ENCODE assay signal across 26 mouse cellular contexts in the genomic region with DNA sequence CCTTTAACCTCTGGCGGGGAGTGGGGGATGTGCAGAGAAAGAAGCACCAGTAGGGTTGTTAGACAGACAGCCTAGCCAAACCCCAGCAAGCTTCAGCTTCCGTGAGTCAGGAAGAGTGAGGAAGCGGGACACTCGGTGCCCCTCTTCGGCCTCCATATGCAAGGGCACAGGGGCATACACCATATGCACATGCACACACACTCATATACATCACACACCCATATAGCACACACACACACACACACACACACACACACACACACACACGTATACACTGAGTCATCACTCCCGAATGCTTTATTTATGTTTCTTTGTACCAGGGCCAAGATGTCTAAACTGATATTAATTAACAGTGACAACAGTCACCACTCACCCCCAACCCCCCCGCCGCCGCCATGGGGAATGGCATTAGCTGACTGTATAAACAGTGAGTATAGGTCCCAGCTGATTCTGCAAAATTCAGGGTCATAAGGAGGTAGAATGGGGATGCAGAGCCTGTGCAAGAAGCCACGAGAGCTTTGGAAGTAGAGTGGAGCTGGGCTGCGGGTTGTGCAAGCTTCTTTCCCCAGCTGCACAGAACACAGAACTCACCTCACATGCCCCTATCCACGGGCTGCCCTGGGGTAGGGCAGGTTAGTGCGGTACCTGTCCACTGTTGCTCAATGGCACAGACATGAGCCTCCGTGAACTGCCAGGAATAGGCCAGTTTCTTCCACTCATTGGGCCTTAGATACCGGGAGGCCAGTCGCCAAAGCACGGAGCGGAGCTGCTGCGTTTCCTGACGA. TPM values are rescaled to one million over a fixed set of nuclear protein-coding genes. Genes with fewer than 3 reads are reported as not detected.
A peak's percentile ranks its signal among the peaks of the same experiment; 100 is the strongest.
DNase-seq lines count a peak whose midpoint lies in the region; ATAC-seq lines count a peak whose summit lies in the region.
"Had no signal": no experiment of that assay in that cellular context is flagged by ENCODE, and none has a peak within 500 bp of the region (broad histone marks: within the 10 kb centered on the region; RNA-seq: fewer than 3 reads in every experiment).

No protein-coding gene starts in this region.

- ATAC-seq in heart, embryonic 12.5 days (ENCODE audit: insufficient number of reproducible peaks, low FRiP score): 0 out of 2 replicates have a peak, but pooled peaks have one; percentile 33
- peak; percentile 17; the same call in 1 of the 2 replicates for ATAC-seq in stomach, embryonic 16.5 days (ENCODE audit: insufficient read depth, low FRiP score)
- ATAC-seq in kidney, embryonic 14.5 days (ENCODE audit: low FRiP score, low TSS enrichment): no peak
- ATAC-seq: intestine, postnatal 0 days; liver, embryonic 12.5 days had no signal

- H3K4me2 ChIP-seq in heart, embryonic 12.5 days: no peak overlapping the region
- H3K4me2 ChIP-seq in stomach, embryonic 16.5 days (ENCODE audit: low read depth, low read length): no peak overlapping the region
- no peak overlapping the region for H3K4me2 ChIP-seq in kidney, embryonic 14.5 days (replicated peaks; ENCODE audit: low read depth, low read length)
- H3K4me2 ChIP-seq: kidney, embryonic 15.5 days; limb, embryonic 13.5 days; liver, embryonic 12.5 days; midbrain, embryonic 12.5 days had no signal

- H3K4me1 ChIP-seq in heart, embryonic 12.5 days (replicated peaks): peaks cover 2% of the 10 kb centered on the region; the same call in 1 of the 2 replicates
- no peaks in the 10 kb centered on the region for H3K4me1 ChIP-seq in stomach, embryonic 16.5 days (ENCODE audit: control insufficient read depth, insufficient read depth, low read length)
- H3K4me1 ChIP-seq in kidney, embryonic 14.5 days (ENCODE audit: control insufficient read depth, insufficient read depth, low read length): no peaks in the 10 kb centered on the region
- H3K4me1 ChIP-seq: liver, embryonic 12.5 days; midbrain, embryonic 12.5 days had no signal

- no peak overlapping the region for H3K9ac ChIP-seq in heart, embryonic 12.5 days
- no peak overlapping the region for H3K9ac ChIP-seq in stomach, embryonic 16.5 days (ENCODE audit: low read length)
- H3K9ac ChIP-seq in kidney, embryonic 14.5 days (ENCODE audit: low read depth, low read length): no peak overlapping the region
- H3K9ac ChIP-seq: kidney, embryonic 15.5 days; limb, embryonic 13.5 days; liver, embryonic 12.5 days; midbrain, embryonic 12.5 days had no signal

- 79% methylated on average over 21 of the region's 21 CpGs for WGBS in heart, embryonic 12.5 days
- whole genome bisulfite sequencing in stomach, embryonic 16.5 days: 61% methylated on average over 21 of the region's 21 CpGs
- WGBS in kidney, embryonic 14.5 days: 79% methylated on average over 21 of the region's 21 CpGs

- no peak for DNase-seq in heart, postnatal 10 days
- peak; percentile 27 for DNase-seq in urinary bladder, adult 2 months (ENCODE audit: low spot score)
- DNase-seq in urinary bladder, postnatal 10 days (ENCODE audit: low spot score): no peak
- DNase-seq in NIH3T3 (ENCODE audit: low read depth): peak; percentile 75
- DNase-seq in kidney, postnatal 4 days: no peak
- DNase-seq: B cell, adult 2 months; cerebellum, adult 8-10 months; kidney, postnatal 36 days; lung, adult 18-20 months; right cerebral cortex, postnatal 25 days; thymus, postnatal 25 days had no signal

- 0 out of 2 replicates have a peak, but pooled peaks cover 4% of the 10 kb centered on the region for H3K27me3 ChIP-seq in heart, embryonic 12.5 days (replicated peaks)
- no peaks in the 10 kb centered on the region for H3K27me3 ChIP-seq in stomach, embryonic 16.5 days (ENCODE audit: control insufficient read depth, insufficient read depth, low read length)
- no peaks in the 10 kb centered on the region for H3K27me3 ChIP-seq in kidney, embryonic 14.5 days (ENCODE audit: control insufficient read depth, insufficient read depth, low read length)
- H3K27me3 ChIP-seq: CH12.LX; limb, embryonic 13.5 days; midbrain, embryonic 12.5 days had no signal

- no peak overlapping the region for H3K4me3 ChIP-seq in heart, embryonic 12.5 days
- no peak overlapping the region for H3K4me3 ChIP-seq in stomach, embryonic 16.5 days (replicated peaks; ENCODE audit: low read length)
- no peak overlapping the region for H3K4me3 ChIP-seq in kidney, embryonic 14.5 days (ENCODE audit: low read length)
- H3K4me3 ChIP-seq: heart, embryonic 10.5 days; kidney, embryonic 15.5 days; limb, embryonic 13.5 days; liver, embryonic 12.5 days; midbrain, embryonic 12.5 days had no signal

- intact Hi-C loops in heart, postnatal 10 days (cut with DNase I): no loop called here

- H3K9me3 ChIP-seq in heart, embryonic 12.5 days (replicated peaks): no peaks in the 10 kb centered on the region
- no peaks in the 10 kb centered on the region for H3K9me3 ChIP-seq in stomach, embryonic 16.5 days (replicated peaks; ENCODE audit: control insufficient read depth, low read length)
- H3K9me3 ChIP-seq in kidney, embryonic 14.5 days (ENCODE audit: control insufficient read depth, low read length): no peaks in the 10 kb centered on the region
- H3K9me3 ChIP-seq: heart, embryonic 10.5 days; kidney, embryonic 15.5 days; limb, embryonic 13.5 days; liver, embryonic 12.5 days; midbrain, embryonic 12.5 days had no signal

- no peaks in the 10 kb centered on the region for H3K36me3 ChIP-seq in heart, embryonic 12.5 days
- H3K36me3 ChIP-seq in stomach, embryonic 16.5 days (ENCODE audit: control insufficient read depth, insufficient read depth, low read length): no peaks in the 10 kb centered on the region
- no peaks in the 10 kb centered on the region for H3K36me3 ChIP-seq in kidney, embryonic 14.5 days (ENCODE audit: control insufficient read depth, insufficient read depth, low read length)
- H3K36me3 ChIP-seq: heart, embryonic 10.5 days; kidney, embryonic 15.5 days; limb, embryonic 13.5 days; liver, embryonic 12.5 days; midbrain, embryonic 12.5 days had no signal

- no peak overlapping the region for H3K27ac ChIP-seq in heart, embryonic 12.5 days (ENCODE audit: poor library complexity, severe bottlenecking)
- peak overlapping the region; percentile 15; the same call in 1 of the 2 replicates for H3K27ac ChIP-seq in stomach, embryonic 16.5 days (ENCODE audit: low read length)
- no peak overlapping the region for H3K27ac ChIP-seq in kidney, embryonic 14.5 days (ENCODE audit: low read depth, low read length)
- H3K27ac ChIP-seq: heart, embryonic 10.5 days; hindbrain, postnatal 0 days; kidney, embryonic 15.5 days; limb, embryonic 13.5 days; liver, embryonic 12.5 days; midbrain, embryonic 12.5 days had no signal

RNA-seq across cellular contexts. Expression of a gene that starts 17.1 kb away (rescaled TPM):
- not detected in 2 replicates for polyA plus RNA-seq in heart, embryonic 12.5 days (2016; fragmentation: Nextera tagmentation; extraction: Ambion mirVana)
- total RNA-seq in heart, postnatal 10 days (2021): under 1 TPM in 1 of 2 experiments, not detected in 1; 0.22 TPM
- polyA plus RNA-seq in urinary bladder, adult 2 months (2012; rRNA removed): 21.8 and 33.9 TPM in 2 replicates
- 0.19 and 0.65 TPM in 2 replicates for polyA plus RNA-seq in stomach, embryonic 16.5 days (2015; fragmentation: Nextera tagmentation; extraction: Ambion mirVana)
- not detected in 2 replicates for polyA plus RNA-seq in kidney, embryonic 14.5 days (2014; fragmentation: Nextera tagmentation; extraction: Ambion mirVana)
- total RNA-seq: CH12.LX; common myeloid progenitor, adult 5-6 weeks; gastrocnemius, adult 8-10 months; megakaryocyte, adult 5-6 weeks had no signal
- polyA plus RNA-seq: heart, embryonic 10.5 days; heart, postnatal 0 days; intestine, postnatal 0 days; kidney, embryonic 15.5 days; limb, embryonic 13.5 days; liver, embryonic 12.5 days had no signal

RNA-seq across cellular contexts. Expression of a gene that starts 42.2 kb away (rescaled TPM):
- 61.3 and 62.9 TPM in 2 replicates for polyA plus RNA-seq in heart, embryonic 12.5 days (2016; fragmentation: Nextera tagmentation; extraction: Ambion mirVana)
- total RNA-seq in heart, postnatal 10 days (2021): 10 to 100 TPM; 23.6 to 25.4 TPM
- polyA plus RNA-seq in urinary bladder, adult 2 months (2012; rRNA removed): 42.6 and 46.8 TPM in 2 replicates
- 82.4 and 95.8 TPM in 2 replicates for polyA plus RNA-seq in stomach, embryonic 16.5 days (2015; fragmentation: Nextera tagmentation; extraction: Ambion mirVana)
- 114 and 116 TPM in 2 replicates for polyA plus RNA-seq in kidney, embryonic 14.5 days (2014; fragmentation: Nextera tagmentation; extraction: Ambion mirVana)

Comparison
In these comparisons a context has a peak if more than half of its experiments do, and no peak if none do; other contexts are left out.
1. DNase-seq: peak in urinary bladder, adult 2 months (single experiment) and NIH3T3 (single experiment); none in heart, postnatal 10 days (0 of 2), urinary bladder, postnatal 10 days (single experiment) and kidney, postnatal 4 days (0 of 2).
2. RNA of a gene that starts 17.1 kb away (polyA plus RNA-seq): 21.8 to 33.9 TPM in urinary bladder, adult 2 months; 0.19 to 0.65 TPM in stomach, embryonic 16.5 days, not detected in kidney, embryonic 14.5 days and not detected in heart, embryonic 12.5 days; every median in the first group is over 10 times any median in the second.